Mouse (Mus musculus) kidney, adult 2 months (tissue): ENCODE results near the gene Gabrr2.

Source experiments
- CTCF ChIP-seq: fragments of 200-500 bp; conservative IDR thresholded peaks from 2 replicates; pipeline ENCODE4 v1.5.1; 2011; ENCODE audit warnings: low read depth, mild to moderate bottlenecking, control low read depth, low read length, moderate library complexity, mixed read lengths; ENCODE audit not compliant: insufficient read depth, insufficient read length
- POLR2A ChIP-seq: fragments of 200-500 bp; IDR thresholded peaks from one replicate; pipeline ENCODE4 v1.6.1; 2011; ENCODE audit warnings: low read depth, low read length, control low read depth

DNA sequence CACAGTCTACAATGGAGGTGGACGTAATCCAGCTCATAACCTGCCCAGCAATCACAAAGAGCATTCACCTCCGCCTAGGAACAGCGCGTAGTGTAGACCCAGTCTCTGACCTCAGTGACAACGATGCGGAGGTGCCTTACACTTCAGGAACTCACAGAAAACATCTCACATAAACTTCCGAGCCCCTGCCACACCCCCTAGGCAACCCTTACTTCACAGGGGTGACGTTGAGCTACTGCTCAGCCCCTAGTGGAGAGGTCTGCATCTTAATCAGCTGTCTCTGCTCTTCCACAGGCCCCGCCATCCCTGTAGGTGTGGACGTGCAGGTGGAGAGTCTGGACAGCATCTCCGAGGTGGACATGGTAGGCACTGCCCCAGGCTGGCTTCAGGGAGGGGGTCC lies 14.4 kb downstream of the Gabrr2 start:
- TF ChIP-seq CTCF (no peak), POLR2A (no peak)
